Mouse (Mus musculus) mouse trophoblast stem cell (cell line): ENCODE measurements around the gene Minar1.

Experiments
- in situ Hi-C, 2 experiments: fragments of 300-500 bp; cut with MseI, MboI; formaldehyde crosslinking; loops; 2 replicates in 1 of 2; 3 replicates in 1 of 2; pipeline ENCODE4 v1.15.1; 2025

Minar1 gene

GRCm38 (mm10) chr9:89623006-89623760, at the start of gene Minar1:
Minar1 (minus strand) TSS chr9:89623125.
- in situ Hi-C loops: no loop called here

DNA sequence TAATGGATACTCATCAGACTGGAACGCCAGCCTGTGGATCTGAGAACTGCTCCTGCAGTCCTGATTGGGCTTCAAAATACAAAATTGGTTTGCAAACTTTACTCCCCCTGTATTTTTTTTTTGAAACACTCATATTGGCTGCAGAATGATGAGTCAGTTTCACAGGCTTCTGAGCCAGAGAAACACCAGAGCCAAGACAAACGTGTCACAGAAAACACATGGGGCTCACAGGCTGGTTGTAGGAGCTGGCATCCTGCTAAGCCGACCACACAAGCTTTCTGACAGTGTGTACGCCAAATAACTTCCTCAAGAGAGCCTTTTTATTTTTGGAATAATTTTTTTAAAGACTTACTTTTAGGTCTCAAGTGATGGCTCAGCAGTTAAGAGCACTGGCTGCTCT, 47.0 kb upstream of the Minar1 start:
- in situ Hi-C loops: loop anchor here (10.0 kb wide), 2 partner anchors 205 to 445 kb away; no protein-coding TSS in a partner anchor

DNA sequence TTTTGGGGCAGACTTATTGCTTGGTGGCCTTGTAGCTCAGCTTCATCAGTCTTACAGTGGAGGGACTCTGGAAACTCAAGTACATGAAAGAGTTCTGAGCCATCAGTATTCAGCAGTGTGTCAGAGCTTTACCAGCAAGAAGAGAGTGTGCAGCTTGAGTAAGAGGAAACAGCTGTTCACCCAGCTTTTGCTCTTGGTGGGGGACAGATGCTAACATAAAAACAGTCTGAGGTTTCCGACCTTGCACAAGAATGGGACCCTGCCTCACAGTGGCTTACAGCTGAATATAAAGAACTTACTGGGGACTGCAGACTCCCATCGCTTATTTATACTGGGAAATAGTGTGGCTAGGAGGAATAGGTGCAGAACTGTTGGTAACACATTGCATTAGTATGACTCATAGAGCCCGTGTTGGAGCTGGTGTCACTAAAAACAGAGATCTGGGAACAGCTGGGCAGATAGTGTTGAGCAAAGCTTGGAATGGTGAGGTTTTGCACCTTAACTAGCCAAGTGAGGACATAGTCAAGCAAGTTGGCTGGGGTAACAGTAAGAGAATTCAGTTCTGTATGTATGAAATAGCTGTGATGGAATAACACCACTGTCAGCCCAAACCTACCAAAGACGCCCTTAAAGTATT, 44.5 kb upstream of the Minar1 start:
- in situ Hi-C loops: no loop called here

DNA sequence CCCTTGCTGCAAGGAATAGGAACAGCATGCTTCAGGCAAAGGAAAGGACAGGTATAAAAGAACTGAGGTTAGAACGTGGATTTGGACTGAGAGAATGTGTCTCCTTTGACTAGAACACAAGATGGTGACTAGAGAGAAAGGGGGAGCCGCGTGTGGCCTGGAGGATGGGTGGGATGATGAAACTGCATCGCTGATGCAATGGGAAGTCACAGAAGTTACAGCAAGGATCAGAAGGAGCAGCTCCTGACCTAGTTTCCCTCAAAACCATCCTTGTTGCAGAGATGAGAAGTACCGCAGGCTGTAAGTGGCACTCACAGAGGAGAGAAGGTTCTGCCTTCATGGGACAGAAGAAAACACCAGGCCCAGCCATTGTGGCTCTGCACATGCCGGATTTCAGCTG, 28.0 kb upstream of the Minar1 start:
- in situ Hi-C loops: no loop called here

- in situ Hi-C loops: no loop called here
Measured at GRCm38 (mm10) chr9:89637453-89637852, 14.5 kb upstream of the Minar1 start.

DNA sequence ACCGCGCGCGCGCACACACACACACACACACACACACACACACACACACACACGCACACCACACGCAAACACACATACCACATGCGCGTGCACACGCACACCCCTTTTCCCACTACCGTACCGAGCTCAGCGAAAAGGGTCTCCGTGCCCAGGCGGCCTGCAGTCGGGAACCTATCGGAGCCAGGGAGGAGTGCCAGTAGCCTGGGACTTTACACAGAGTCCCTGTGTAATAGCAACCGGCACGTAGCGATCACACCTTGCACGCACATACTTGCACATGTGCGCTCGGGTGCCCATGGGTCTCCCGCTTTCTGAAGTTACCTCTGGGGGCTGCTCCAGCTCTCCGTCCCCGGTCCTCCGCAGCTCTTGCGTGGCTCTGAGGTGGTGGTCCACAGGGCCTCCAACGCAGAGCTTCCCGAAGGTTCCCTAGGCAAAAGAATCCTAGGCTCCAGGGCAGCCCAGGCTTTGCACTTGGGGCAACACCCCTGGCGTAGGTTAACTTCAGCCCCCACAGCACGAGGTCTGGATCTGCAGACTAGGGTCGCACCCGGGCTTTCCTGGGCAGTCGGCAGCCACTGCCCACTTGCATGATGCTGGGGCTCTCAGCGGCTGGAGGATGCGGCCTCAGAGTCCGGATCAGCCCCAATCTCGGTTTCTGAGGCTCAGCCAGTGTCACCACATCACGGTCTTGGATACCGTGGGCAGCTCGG, 474 bp downstream of the Minar1 start:
- in situ Hi-C loops: no loop called here

DNA sequence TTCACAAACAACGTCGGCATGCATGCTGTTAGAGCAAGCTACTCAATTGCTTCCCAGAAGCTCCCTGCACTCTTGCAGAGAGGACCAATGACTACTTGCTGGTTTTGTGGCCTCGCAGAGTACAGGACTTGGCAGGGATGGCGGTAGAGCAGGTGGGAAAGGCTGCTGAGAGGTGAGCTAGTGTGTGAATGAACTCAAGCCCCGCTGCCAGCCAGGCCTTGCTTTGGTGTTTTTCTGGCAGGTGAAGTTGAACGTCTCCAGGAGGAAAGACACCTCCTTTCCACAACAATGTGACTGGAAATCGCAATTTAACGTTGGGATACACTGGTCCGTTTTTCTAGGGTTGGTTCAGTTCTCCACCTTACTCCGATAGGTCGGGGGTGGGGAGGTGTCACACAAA, 1.2 kb downstream of the Minar1 start:
- in situ Hi-C loops: no loop called here

- in situ Hi-C loops: no loop called here
Measured at GRCm38 (mm10) chr9:89620347-89620746, 2.6 kb downstream of the Minar1 start.

GRCm38 (mm10) chr9:89616946-89617345, 6.0 kb downstream of the Minar1 start:
- in situ Hi-C loops: no loop called here

DNA sequence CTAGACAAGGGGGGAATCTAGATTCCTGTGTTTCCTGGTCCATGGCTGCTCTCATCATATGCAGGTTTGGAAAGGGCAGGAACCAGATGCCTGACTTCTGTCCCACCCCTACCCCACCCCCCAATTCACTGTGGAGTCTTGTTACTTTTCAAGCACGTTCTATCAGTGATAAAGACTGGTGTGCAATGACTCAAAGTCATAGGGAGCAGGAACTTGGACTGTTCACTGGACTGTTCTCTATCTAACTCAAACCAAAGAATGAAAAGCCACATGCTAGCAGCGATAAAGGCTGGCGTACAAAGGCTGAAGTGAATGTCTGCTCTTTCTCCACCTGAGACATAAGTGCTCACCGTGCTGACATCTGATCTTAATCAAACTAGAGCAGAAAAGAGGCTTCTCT, 12.3 kb downstream of the Minar1 start:
- in situ Hi-C loops: no loop called here

DNA sequence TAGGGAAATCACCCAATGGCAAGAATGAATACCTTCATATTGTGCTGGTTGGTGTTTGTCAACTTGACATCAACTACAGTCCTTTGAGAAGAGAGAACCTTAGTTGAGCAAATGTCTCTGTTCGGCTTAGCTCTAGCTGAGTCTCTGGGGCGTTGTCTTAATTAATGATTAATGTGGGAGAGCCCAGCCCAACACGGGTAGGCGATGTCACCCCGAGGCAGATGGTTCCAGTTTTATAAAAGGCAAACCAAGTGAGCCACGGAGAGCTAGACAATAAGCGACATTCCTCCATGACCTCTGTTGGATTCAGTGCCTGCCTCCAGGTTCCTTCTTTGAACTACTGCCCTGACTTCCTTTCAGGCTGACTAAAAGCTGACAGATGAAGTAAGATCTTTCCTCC, 15.6 kb downstream of the Minar1 start:
- in situ Hi-C loops: no loop called here

GRCm38 (mm10) chr9:89606256-89606655, 16.7 kb downstream of the Minar1 start:
- in situ Hi-C loops: no loop called here

- in situ Hi-C loops: no loop called here
Measured at GRCm38 (mm10) chr9:89601891-89602290, 21.0 kb downstream of the Minar1 start.

GRCm38 (mm10) chr9:89600677-89601076, 22.2 kb downstream of the Minar1 start:
- in situ Hi-C loops: no loop called here

DNA sequence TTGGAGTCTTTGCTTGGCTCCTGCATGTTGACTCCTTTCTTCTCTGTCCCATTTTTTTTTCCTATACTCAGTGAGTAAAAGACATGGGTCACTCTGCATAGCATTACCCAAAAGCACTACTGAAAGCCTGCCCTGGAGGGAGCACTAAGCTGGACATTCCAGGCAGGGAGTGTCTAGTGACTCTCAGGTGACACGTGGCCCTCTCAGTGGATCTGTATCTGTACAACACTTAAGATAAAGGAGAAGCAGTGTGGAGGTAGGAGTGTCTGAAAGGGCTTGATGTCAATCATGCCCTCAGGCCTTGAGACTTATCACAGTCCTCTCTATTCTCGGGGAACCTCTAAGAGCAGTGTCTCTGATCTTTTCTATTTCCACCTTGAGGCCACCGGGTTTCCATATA, 25.9 kb downstream of the Minar1 start:
- in situ Hi-C loops: no loop called here

- in situ Hi-C loops: no loop called here
Measured at GRCm38 (mm10) chr9:89596392-89596791, 26.5 kb downstream of the Minar1 start.

GRCm38 (mm10) chr9:89592391-89592790, 30.5 kb downstream of the Minar1 start:
- in situ Hi-C loops: no loop called here

GRCm38 (mm10) chr9:89578422-89578821, 44.5 kb downstream of the Minar1 start:
- in situ Hi-C loops: no loop called here

- in situ Hi-C loops: no loop called here
Measured at GRCm38 (mm10) chr9:89552663-89553062, 70.3 kb downstream of the Minar1 start.
